Mouse (Mus musculus) right cerebral cortex, postnatal 36 days (tissue): ENCODE data around the gene Hip1.
A peak's percentile ranks its signal among the peaks of the same experiment; 100 is the strongest.
"Not testable (repeated sequence)": the region's sequence is repeated elsewhere in the genome, so short reads cannot be mapped to it uniquely, and the experiment has no call there.

Experiments used
- DNase-seq, 2 experiments: peaks; one replicate each; pipeline ENCODE4 v3.0.0; 2022; ENCODE audit warnings: low spot score in 2 of 2, mixed read lengths in 1 of 2

Hip1 gene

GRCm38 (mm10) chr5:135492126-135492525 lies 52.8 kb downstream of the Hip1 start:
- no peak for DNase-seq

DNA sequence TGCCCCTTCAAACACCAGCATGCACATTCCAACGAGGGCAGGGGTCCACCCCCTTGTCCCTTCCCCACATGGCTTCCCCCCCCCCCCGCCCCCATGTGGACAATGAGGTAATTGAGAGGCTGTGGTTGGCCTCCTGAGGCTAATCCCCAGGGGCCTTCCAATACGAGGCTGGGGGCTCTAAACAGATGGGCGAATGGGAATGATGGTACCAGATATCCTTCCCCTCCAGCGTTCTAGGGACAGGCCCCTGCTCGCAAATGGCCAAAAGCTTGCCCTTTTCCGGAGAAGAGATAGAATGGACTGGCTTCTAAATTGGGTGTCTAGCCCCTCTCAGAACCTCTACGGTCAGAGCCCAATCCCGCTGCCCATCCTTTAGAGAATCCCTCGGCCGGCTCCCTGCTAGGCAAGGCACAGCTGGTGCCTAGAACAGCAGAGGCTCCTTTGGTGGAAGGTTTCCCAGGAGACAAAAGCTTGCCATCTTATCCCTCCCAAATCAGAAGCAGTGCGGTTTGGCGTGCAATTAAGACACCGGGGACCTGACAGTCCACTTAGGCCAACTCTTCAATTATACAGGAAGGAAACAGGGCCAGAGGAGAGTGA lies 55.1 kb downstream of the Hip1 start:
- no peak for DNase-seq

- DNase-seq = peak; percentile 59 to 64
These were observed 55.8 kb downstream of the Hip1 start for GRCm38 (mm10) chr5:135488881-135489694.

DNA sequence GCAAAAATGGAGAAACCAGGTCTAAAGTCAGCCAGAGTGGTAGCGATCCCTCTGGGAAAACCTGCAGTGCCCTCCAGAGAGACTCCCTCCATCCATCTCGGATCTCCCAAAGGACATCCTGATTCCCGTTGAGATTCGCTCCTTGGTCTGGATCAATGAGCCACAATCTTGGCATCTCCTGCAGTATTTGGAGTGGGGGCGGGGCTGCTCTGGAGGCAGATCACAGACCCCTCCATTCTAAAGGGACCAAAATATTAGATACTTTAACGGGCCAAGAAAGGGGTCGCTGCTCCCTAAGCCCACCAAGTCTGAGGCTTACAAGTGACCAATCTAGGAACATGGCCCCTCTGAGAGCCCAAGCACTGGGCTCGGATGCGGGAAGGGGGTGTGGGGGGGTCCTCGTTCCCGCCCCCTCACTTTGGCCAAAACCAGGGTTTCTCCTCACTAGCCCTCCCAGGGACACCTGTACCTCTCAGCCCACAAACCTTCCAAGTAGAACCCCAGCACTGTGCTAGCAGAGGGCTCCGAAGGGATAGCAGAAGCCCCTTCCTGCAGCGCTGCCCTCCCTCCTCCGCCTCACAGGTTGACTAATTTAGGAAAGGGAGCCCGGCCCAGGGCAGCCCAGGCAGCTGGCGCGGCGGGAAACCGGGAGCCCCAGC lies 56.6 kb downstream of the Hip1 start:
- no peak for DNase-seq

- DNase-seq = no peak
These were observed 59.6 kb downstream of the Hip1 start for GRCm38 (mm10) chr5:135485289-135485688.

- DNase-seq = not testable (repeated sequence)
These were observed 61.1 kb downstream of the Hip1 start for GRCm38 (mm10) chr5:135483865-135484264.

GRCm38 (mm10) chr5:135478877-135479600 lies 65.9 kb downstream of the Hip1 start:
- DNase-seq = no peak

DNA sequence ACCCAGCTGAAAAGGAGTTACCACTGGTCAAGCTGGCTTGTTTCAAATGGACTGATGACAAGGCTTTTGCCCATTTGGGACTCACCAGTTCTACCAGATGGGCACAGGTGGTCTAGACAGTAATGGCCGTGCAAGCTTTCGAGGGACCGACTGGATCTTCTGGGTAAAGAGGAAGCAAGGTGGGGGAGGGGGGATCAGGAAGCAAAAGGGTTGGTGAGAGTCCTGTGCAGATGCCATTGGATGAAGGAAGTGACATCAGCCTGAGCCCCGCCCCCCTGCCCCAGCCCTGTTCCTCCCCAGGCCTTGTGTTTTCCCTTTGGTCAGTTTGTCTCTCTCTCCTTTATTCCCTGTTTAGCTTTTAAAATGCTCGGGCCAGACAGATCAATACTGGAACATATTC lies 68.7 kb downstream of the Hip1 start:
- DNase-seq = no peak

GRCm38 (mm10) chr5:135472405-135472804 lies 72.5 kb downstream of the Hip1 start:
- no peak for DNase-seq

- DNase-seq = no peak
These were observed 73.2 kb downstream of the Hip1 start for GRCm38 (mm10) chr5:135471747-135472146.

GRCm38 (mm10) chr5:135468280-135468679 lies 76.6 kb downstream of the Hip1 start:
- DNase-seq = no peak

GRCm38 (mm10) chr5:135465833-135466291 lies 79.1 kb downstream of the Hip1 start:
- peak in 1 of 2 experiments; percentile 48 for DNase-seq

DNA sequence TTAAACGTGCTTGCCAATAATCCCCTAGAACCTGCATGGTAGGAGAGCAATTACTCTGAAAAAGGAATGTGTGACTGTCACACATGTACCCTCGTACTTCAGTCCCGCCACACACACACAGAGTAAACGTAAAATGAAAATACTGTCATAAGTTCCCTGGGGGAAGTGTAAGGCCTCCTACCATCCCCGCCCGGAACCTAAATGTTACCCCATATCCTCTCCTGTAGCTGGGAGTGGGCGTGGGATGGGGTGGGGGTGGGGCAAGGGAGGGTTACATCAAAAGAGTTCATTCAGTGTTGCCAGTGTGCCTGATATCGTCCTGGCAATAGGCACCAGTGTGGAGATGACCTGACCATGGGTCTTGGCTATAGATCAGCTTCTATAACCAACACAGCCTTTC lies 81.5 kb downstream of the Hip1 start:
- no peak for DNase-seq

DNA sequence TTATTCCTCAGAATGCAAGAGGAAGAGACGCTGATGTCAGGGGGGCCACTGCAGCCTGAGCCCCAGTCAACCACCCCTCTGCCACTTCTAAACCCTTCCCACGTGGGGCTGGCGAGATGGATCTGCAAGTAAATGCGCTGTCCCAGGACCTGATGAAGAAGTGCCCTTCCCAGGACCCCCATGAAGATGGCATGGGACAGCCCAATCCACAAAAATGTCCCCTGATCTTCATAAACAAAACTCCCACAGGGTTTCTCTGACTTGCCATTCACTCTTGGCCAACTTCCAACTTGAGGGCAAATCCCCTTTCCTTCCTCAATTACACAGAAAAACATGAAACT lies 84.1 kb downstream of the Hip1 start:
- no peak for DNase-seq

DNA sequence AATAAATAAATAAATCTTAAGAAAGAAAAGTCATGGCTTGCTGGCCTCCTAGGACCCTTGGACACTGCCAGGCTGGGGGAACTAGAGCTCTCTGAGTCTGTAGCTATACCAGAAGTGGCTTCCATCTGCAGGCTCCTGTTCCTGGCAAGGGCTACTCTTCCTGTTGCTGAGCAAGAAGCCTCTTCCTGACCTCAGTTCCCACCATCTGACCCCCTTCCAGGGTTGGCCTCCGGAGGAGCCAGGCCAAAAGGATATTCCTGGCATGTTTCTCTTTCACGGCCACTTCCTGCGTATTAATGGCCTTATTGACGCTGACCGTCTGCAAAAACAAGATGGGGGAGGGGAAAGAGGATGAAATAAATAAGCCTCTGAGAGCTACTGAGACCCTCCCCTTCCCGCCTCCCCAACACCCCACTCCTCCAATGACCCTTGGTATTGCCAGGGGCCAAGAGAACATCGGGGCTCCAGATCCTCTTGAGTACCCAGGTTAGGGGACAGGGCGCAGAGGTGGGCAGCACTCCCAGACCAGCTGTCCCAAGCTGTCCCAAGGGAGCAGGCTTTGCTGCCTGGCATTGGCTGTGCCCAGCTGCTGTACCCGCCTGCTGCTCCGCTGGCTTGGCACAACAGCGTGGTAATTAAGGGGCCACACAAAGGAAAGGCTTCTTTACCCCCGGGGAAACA lies 84.6 kb downstream of the Hip1 start:
- peak; percentile 44 to 47 for DNase-seq

DNA sequence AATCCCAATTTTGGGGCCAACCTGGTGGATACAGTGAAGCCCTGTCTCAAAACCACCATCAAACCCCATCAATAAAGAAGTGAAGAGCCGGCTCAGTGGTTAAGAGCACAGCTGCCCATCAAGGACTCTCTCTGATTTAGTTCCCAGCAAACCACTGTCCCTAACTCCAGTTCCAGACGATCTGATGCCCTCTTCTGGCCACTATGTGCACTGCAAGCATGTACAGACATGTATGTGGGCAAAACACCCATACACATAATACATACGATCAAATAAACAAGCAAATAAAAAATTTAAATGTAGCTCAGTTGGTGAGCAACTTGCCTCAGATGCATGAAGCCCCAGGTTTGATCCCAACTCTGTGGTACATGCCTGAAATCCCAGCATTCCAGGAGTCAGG lies 85.4 kb downstream of the Hip1 start:
- DNase-seq = no peak

DNA sequence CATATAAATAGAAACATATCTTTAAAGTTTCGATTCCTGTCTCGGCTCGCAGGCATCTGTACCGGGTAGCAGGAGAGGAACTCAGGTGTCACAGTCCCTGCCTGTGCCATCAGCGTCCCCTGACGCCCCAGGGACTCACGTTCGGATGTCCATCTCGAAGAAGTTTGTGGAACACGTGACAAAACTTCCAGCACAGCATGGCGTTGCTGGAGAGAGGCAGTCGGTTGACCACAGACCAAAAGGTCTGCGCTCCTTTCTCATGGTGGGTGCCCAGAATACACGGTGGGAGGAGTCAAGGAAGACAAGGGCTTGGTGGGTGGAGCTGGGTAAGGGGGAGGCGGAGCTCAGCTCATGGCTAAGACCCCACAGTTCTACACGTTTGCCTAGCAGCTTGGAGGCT lies 87.0 kb downstream of the Hip1 start:
- no peak for DNase-seq

DNA sequence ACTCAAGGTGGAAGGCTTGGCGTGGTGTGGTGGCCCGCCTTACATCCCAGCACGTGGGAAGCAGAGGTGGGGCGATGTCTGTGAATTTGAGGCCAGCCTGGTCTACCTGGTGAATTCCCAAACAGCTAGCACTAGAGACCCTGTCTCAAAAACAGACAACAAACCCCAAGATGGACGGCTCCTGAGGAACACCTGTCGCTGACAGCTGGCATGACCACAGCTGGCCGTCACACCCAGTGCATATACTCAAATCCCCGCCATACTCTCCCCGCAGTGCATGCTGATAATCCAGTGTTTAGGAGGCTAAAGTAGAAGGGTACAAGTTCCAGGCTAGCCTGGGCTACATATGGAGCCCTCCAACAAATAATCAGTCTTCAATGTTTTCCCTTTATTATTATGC lies 88.4 kb downstream of the Hip1 start:
- DNase-seq = no peak

GRCm38 (mm10) chr5:135454256-135454655 lies 90.7 kb downstream of the Hip1 start:
- DNase-seq = no peak

- not testable (repeated sequence) for DNase-seq
These were observed 93.4 kb downstream of the Hip1 start for GRCm38 (mm10) chr5:135451559-135451958.

- peak; percentile 8 to 38 for DNase-seq
These were observed 93.8 kb downstream of the Hip1 start for GRCm38 (mm10) chr5:135451100-135451499.

DNA sequence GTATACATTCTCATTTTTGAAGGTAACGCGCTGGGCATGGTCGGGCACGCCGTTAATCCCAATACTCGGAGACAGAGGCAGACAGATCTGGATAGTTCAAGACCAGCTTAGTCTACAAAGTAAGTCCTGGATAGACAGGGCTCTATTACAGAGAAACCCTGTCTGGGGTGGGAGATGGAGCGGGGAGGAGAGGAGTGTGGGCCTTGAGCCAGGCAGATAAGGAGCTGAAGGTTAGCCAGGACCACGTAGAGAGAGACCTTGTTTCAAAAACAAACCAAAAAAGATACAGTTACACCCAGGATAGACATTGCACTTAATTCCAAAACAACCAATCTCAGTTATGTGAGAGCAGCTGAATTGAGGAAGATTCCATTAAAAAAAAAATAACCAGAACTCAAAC lies 99.2 kb downstream of the Hip1 start:
- DNase-seq = no peak
